Mouse (Mus musculus) cerebellum, postnatal 4 days (tissue): ENCODE data around the gene Mcf2l.

Experiments used
- DNase-seq, 2 experiments: peaks; one replicate each; pipeline ENCODE4 v3.0.0; 2022; ENCODE audit warnings: low spot score in 2 of 2, mixed read lengths in 1 of 2

The Mcf2l gene

GRCm38 (mm10) chr8:12873357-12874046 lies at the start of gene Mcf2l:
TSS of gene Mcf2l (plus strand) at chr8:12873806.
- peak in 1 of 2 experiments; percentile 62 for DNase-seq

- DNase-seq = no peak
These were observed 49.0 kb upstream of the Mcf2l start for GRCm38 (mm10) chr8:12824562-12824961.

GRCm38 (mm10) chr8:12825236-12825635 lies 48.4 kb upstream of the Mcf2l start:
- DNase-seq = no peak

GRCm38 (mm10) chr8:12825686-12826237 lies 47.8 kb upstream of the Mcf2l start:
- no peak for DNase-seq

- DNase-seq = no peak
These were observed 46.5 kb upstream of the Mcf2l start for GRCm38 (mm10) chr8:12827124-12827523.

- no peak for DNase-seq
These were observed 45.3 kb upstream of the Mcf2l start for GRCm38 (mm10) chr8:12828298-12828697.

GRCm38 (mm10) chr8:12829381-12829780 lies 44.2 kb upstream of the Mcf2l start:
- DNase-seq = no peak

- DNase-seq = peak in 1 of 2 experiments; percentile 11
These were observed 41.7 kb upstream of the Mcf2l start for GRCm38 (mm10) chr8:12831659-12832589.

GRCm38 (mm10) chr8:12833616-12834015 lies 40.0 kb upstream of the Mcf2l start:
- no peak for DNase-seq

GRCm38 (mm10) chr8:12840834-12841233 lies 32.8 kb upstream of the Mcf2l start:
- no peak for DNase-seq

GRCm38 (mm10) chr8:12842342-12842995 lies 31.1 kb upstream of the Mcf2l start:
- no peak for DNase-seq

- no peak for DNase-seq
These were observed 29.2 kb upstream of the Mcf2l start for GRCm38 (mm10) chr8:12844347-12844950.

GRCm38 (mm10) chr8:12846447-12846846 lies 27.2 kb upstream of the Mcf2l start:
- DNase-seq = no peak

GRCm38 (mm10) chr8:12851241-12851640 lies 22.4 kb upstream of the Mcf2l start:
- DNase-seq = no peak

- no peak for DNase-seq
These were observed 17.6 kb upstream of the Mcf2l start for GRCm38 (mm10) chr8:12856038-12856437.

- no peak for DNase-seq
These were observed 10.5 kb upstream of the Mcf2l start for GRCm38 (mm10) chr8:12863061-12863460.

- no peak for DNase-seq
These were observed 10.0 kb upstream of the Mcf2l start for GRCm38 (mm10) chr8:12863608-12864007.

- no peak for DNase-seq
These were observed 7.8 kb upstream of the Mcf2l start for GRCm38 (mm10) chr8:12865790-12866189.

GRCm38 (mm10) chr8:12869661-12870060 lies 3.9 kb upstream of the Mcf2l start:
- no peak for DNase-seq

- DNase-seq = no peak
These were observed 3.0 kb upstream of the Mcf2l start for GRCm38 (mm10) chr8:12870656-12871055.

- no peak for DNase-seq
These were observed 2.1 kb upstream of the Mcf2l start for GRCm38 (mm10) chr8:12871461-12871860.

GRCm38 (mm10) chr8:12872983-12873356 lies 636 bp upstream of the Mcf2l start:
- DNase-seq = no peak
